Mouse (Mus musculus) neural tube, embryonic 14.5 days (tissue): ENCODE measurements around the gene Psenen. TPM values are rescaled to one million over a fixed set of nuclear protein-coding genes. Genes with fewer than 3 reads are reported as not detected.

Source experiments
- ATAC-seq: fragments of 200-750 bp; cut with Nextera tagmentation; 2 replicates; pipeline ENCODE4 v1.8.0; 2017; ENCODE audit warnings: low read depth, mild to moderate bottlenecking, moderate TSS enrichment, moderate library complexity
- H3K27ac ChIP-seq: fragments of 300-500 bp; sonication (generic); 2 replicates; pipeline ENCODE4 v1.5.1; 2014; ENCODE audit warnings: low read depth, mild to moderate bottlenecking, control low read depth, low read length, moderate library complexity, mixed read lengths
- H3K27me3 ChIP-seq: fragments of 300-500 bp; sonication (generic); 2 replicates; pipeline ENCODE4 v1.6.1; 2014; ENCODE audit warnings: low read length; ENCODE audit not compliant: control insufficient read depth, insufficient read depth
- H3K36me3 ChIP-seq: fragments of 300-500 bp; sonication (generic); 2 replicates; pipeline ENCODE4 v1.6.1; 2014; ENCODE audit warnings: low read length, mixed read lengths; ENCODE audit not compliant: control insufficient read depth, insufficient read depth
- H3K4me1 ChIP-seq: fragments of 300-500 bp; sonication (generic); 2 replicates; pipeline ENCODE4 v1.6.1; 2014; ENCODE audit warnings: low read length; ENCODE audit not compliant: control insufficient read depth, insufficient read depth
- H3K4me2 ChIP-seq: fragments of 300-500 bp; sonication (generic); 2 replicates; pipeline ENCODE4 v1.6.1; 2014; ENCODE audit warnings: mild to moderate bottlenecking, low read depth, low read length, control low read depth
- H3K4me3 ChIP-seq: fragments of 300-500 bp; sonication (generic); 2 replicates; pipeline ENCODE4 v1.5.1; 2014; ENCODE audit warnings: low read depth, low read length, control low read depth, mixed read lengths
- H3K9ac ChIP-seq: fragments of 300-500 bp; sonication (generic); replicated peaks from 2 replicates; pipeline ENCODE4 v1.6.1; 2014; ENCODE audit warnings: low read depth, mild to moderate bottlenecking, control low read depth, low read length, mixed read lengths
- H3K9me3 ChIP-seq: fragments of 300-500 bp; sonication (generic); 2 replicates; pipeline ENCODE4 v1.6.1; 2016; ENCODE audit warnings: low read length; ENCODE audit not compliant: control insufficient read depth
- WGBS: fragments of 180-500 bp; shearing (Covaris S2); extraction: QIAGEN DNeasy Blood & Tissue Kit; methylation state at CpG from one replicate; pipeline ENCODE4 v1.1.7; 2014; 5-methylcytosine and 5-hydroxymethylcytosine counted together
- polyA plus RNA-seq: library from polyadenylated mRNA; unstranded; fragments of >200 nt; fragmentation: Nextera tagmentation; extraction: Ambion mirVana; gene quantifications from 2 replicates; pipeline ENCODE4 v1.2.1, GENCODE M21; 2014

The Psenen gene
- polyA plus RNA-seq, 1 experiment from 2014 or later: 126 TPM

- 97% methylated on average over 16 of the region's 16 CpGs for WGBS
These were observed 18.1 kb upstream of the Psenen start for GRCm38 (mm10) chr7:30581547-30581946.

DNA sequence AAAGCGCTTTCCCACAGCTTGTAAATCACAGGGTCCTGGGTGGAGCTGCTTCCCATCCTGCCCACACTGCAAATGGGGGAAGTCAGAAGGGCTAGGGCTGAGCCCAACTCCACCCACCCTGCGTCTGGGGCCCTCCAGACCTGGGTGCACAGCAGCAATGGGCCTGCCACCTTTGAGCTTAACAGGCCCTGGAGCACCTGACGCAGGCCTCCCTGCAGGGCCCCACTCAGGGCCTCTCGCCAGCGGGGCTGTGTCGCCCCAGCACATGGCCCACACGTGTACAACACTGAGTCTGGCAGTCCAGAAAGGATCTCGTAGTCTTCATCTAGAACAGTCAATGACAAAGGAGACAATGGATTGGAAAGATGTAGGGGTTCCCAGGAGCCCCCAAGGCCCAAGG, 16.5 kb upstream of the Psenen start:
- Histone ChIP-seq H3K27ac (no peak overlapping the region), H3K27me3 (no peaks in the 10 kb centered on the region), H3K9me3 (no peaks in the 10 kb centered on the region), H3K9ac (no peak overlapping the region), H3K36me3 (peaks cover 95% of the 10 kb centered on the region), H3K4me1 (no peaks in the 10 kb centered on the region), H3K4me3 (no peak overlapping the region), H3K4me2 (no peak overlapping the region)
- 95% methylated on average over 8 of the region's 8 CpGs for WGBS
- ATAC-seq: no peak

More at GRCm38 (mm10) chr7:30581547-30581946, 18.1 kb upstream of the Psenen start:
- Histone ChIP-seq H3K4me3 (no peak overlapping the region), H3K9ac (no peak overlapping the region), H3K4me2 (no peak overlapping the region), H3K4me1 (peaks cover 1% of the 10 kb centered on the region; the same call in 1 of the 2 replicates), H3K9me3 (no peaks in the 10 kb centered on the region), H3K27ac (no peak overlapping the region), H3K36me3 (peaks cover 94% of the 10 kb centered on the region), H3K27me3 (no peaks in the 10 kb centered on the region)
- no peak for ATAC-seq

DNA sequence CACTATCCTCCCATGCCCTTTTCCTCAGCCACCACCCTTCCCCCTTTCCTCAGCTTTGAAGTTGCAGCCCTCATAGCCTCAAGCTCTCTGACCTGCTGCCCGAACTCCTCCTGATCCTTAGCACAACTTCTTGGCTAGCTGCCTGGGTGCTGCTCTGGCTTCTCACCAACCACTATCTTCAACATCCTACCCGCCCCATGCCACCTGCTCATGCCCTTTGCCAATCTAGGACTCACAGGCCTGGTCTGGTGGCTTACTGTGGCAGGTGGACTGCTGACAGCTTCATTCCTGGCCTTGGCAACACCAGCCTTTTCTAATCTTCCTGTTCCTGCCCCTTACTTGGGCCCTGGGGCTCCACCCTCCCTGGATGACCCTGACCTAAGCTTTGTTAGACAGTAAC, 9.5 kb upstream of the Psenen start:
- no peak for ATAC-seq
- H3K9ac ChIP-seq: no peak overlapping the region

GRCm38 (mm10) chr7:30572389-30572788, 9.0 kb upstream of the Psenen start:
- ATAC-seq: no peak
- WGBS: 91% methylated on average over 5 of the region's 5 CpGs

More for the DNA sequence above, 9.5 kb upstream of the Psenen start:
- Histone ChIP-seq H3K4me2 (no peak overlapping the region), H3K36me3 (peaks cover 92% of the 10 kb centered on the region), H3K27me3 (no peaks in the 10 kb centered on the region), H3K9me3 (no peaks in the 10 kb centered on the region), H3K4me3 (no peak overlapping the region), H3K4me1 (no peaks in the 10 kb centered on the region), H3K27ac (no peak overlapping the region)
- WGBS: 96% methylated on average over 2 of the region's 2 CpGs

GRCm38 (mm10) chr7:30567555-30567954, 4.1 kb upstream of the Psenen start:
- H3K4me1 ChIP-seq: peaks cover 7% of the 10 kb centered on the region
- H3K27me3 ChIP-seq: no peaks in the 10 kb centered on the region
- no peak for ATAC-seq
- peaks cover 58% of the 10 kb centered on the region for H3K36me3 ChIP-seq
- no peak overlapping the region for H3K27ac ChIP-seq
- H3K9ac ChIP-seq: no peak overlapping the region
- H3K9me3 ChIP-seq: no peaks in the 10 kb centered on the region
- no peak overlapping the region for H3K4me3 ChIP-seq
- WGBS: 92% methylated on average over 11 of the region's 11 CpGs
- no peak overlapping the region for H3K4me2 ChIP-seq

More at GRCm38 (mm10) chr7:30572389-30572788, 9.0 kb upstream of the Psenen start:
- Histone ChIP-seq H3K4me1 (no peaks in the 10 kb centered on the region), H3K36me3 (peaks cover 89% of the 10 kb centered on the region), H3K9me3 (no peaks in the 10 kb centered on the region), H3K9ac (no peak overlapping the region), H3K4me2 (no peak overlapping the region), H3K27me3 (no peaks in the 10 kb centered on the region), H3K4me3 (no peak overlapping the region), H3K27ac (no peak overlapping the region)

GRCm38 (mm10) chr7:30566033-30566432, 2.6 kb upstream of the Psenen start:
- no peak overlapping the region for H3K27ac ChIP-seq
- H3K4me3 ChIP-seq: no peak overlapping the region
- H3K9me3 ChIP-seq: no peaks in the 10 kb centered on the region
- H3K27me3 ChIP-seq: no peaks in the 10 kb centered on the region
- WGBS: 89% methylated on average over 9 of the region's 9 CpGs
- no peak overlapping the region for H3K9ac ChIP-seq
- H3K4me2 ChIP-seq: no peak overlapping the region
- peaks cover 46% of the 10 kb centered on the region for H3K36me3 ChIP-seq
- H3K4me1 ChIP-seq: peaks cover 7% of the 10 kb centered on the region
- no peak for ATAC-seq

DNA sequence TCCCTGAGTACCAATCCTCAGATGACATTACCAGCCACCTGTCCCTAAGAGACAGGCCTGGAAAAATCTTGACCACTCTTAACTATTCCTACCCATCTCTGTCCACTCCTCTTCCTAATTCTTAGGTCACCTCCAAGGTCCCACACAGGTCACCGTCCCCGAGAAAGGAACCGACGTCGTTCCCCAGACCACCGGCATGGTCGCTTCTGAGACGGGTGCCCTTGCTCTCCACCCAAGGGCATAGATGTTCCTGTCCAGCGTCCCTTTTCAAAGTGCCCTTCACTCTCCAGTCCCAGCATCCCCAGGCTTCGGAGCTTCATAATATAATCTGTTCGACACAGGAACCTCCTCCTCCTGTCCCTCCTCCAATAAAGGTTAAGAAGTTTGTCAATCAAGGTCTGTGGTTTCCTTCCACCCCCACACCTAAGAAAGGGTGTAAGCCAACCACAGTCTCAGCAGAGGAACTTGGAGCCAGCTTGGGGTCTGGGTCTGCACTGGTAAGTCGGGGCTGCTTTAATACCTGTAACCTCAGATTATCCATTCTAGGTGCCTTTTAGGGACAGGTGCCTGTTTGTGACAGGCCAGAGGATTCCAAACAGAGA, 1.6 kb upstream of the Psenen start, which contains the start of gene Igflr1:
TSS of gene Igflr1 (plus strand) at position 458 of the 602 bp plus-strand sequence.
- peak within 1 kb of the TSS; percentile 54; the same call in 1 of the 2 replicates for H3K4me2 ChIP-seq
- H3K9me3 ChIP-seq: no peaks in the 10 kb centered on the region
- no peak within 1 kb of the TSS for H3K4me3 ChIP-seq
- no peaks in the 10 kb centered on the region for H3K27me3 ChIP-seq
- no peak within 1 kb of the TSS for H3K27ac ChIP-seq
- 96% methylated on average over 12 of the region's 12 CpGs for WGBS
- no peak for ATAC-seq
- H3K4me1 ChIP-seq: peaks cover 7% of the 10 kb centered on the region
- peaks cover 37% of the 10 kb centered on the region for H3K36me3 ChIP-seq
- no peak within 1 kb of the TSS for H3K9ac ChIP-seq

GRCm38 (mm10) chr7:30563906-30564280, 466 bp upstream of the Psenen start:
- Histone ChIP-seq H3K4me2 (peak overlapping the region; percentile 54), H3K4me1 (peaks cover 7% of the 10 kb centered on the region), H3K9ac (no peak overlapping the region; the same call in 1 of the 2 replicates), H3K9me3 (no peaks in the 10 kb centered on the region), H3K27ac (peak overlapping the region; percentile 90), H3K36me3 (peaks cover 26% of the 10 kb centered on the region), H3K27me3 (no peaks in the 10 kb centered on the region), H3K4me3 (peak overlapping the region; percentile 78)
- WGBS: 20% methylated on average over 6 of the region's 6 CpGs
- no peak for ATAC-seq

- 1% methylated on average over 27 of the region's 27 CpGs for WGBS
- no peaks in the 10 kb centered on the region for H3K27me3 ChIP-seq
- 0 out of 2 replicates have a peak, but pooled peaks have one; percentile 1 for ATAC-seq
- H3K9me3 ChIP-seq: no peaks in the 10 kb centered on the region
- H3K36me3 ChIP-seq: peaks cover 16% of the 10 kb centered on the region
- 0 out of 2 replicates have a peak overlapping the region, but pooled peaks have one; percentile 10 for H3K27ac ChIP-seq
- H3K4me1 ChIP-seq: peaks cover 12% of the 10 kb centered on the region
- peak overlapping the region; percentile 78 for H3K4me3 ChIP-seq
- peak overlapping the region; percentile 69 for H3K4me2 ChIP-seq
- peak overlapping the region; percentile 70 for H3K9ac ChIP-seq
These were observed 806 bp downstream of the Psenen start for GRCm38 (mm10) chr7:30562526-30563116.
